ENCODE assay signal across 33 mouse cellular contexts in genomic region chr11:68704258-68704657, GRCm38 (mm10).
"Had no signal": no experiment of that assay in that cellular context is flagged by ENCODE, and none has a peak within 500 bp of the region (broad histone marks: within the 10 kb centered on the region; RNA-seq: fewer than 3 reads in every experiment).

No protein-coding gene starts in this region.

- H3K4me2 ChIP-seq: heart, embryonic 12.5 days; heart, embryonic 13.5 days; hindbrain, embryonic 12.5 days; hindbrain, embryonic 13.5 days; hindbrain, embryonic 14.5 days; hindbrain, embryonic 15.5 days; intestine, embryonic 15.5 days; kidney, embryonic 15.5 days had no signal

- ATAC-seq: hindbrain, embryonic 16.5 days; hindbrain, postnatal 0 days; inflammation-experienced regulatory T-cells, adult 6 months; intestine, embryonic 15.5 days; intestine, embryonic 16.5 days; intestine, postnatal 0 days had no signal

- H3K27ac ChIP-seq: hindbrain, embryonic 10.5 days; hindbrain, embryonic 12.5 days; hindbrain, embryonic 13.5 days; hindbrain, embryonic 14.5 days; hindbrain, embryonic 15.5 days; hindbrain, postnatal 0 days; intestine, embryonic 15.5 days; kidney, embryonic 15.5 days; kidney, postnatal 0 days; layer of hippocampus, adult 2 months; left cerebral cortex, adult 2 months had no signal

- H3K4me1 ChIP-seq: hindbrain, embryonic 10.5 days had no signal

- H3K9ac ChIP-seq: heart, embryonic 12.5 days; heart, embryonic 13.5 days; hindbrain, embryonic 12.5 days; hindbrain, embryonic 13.5 days; hindbrain, embryonic 14.5 days; hindbrain, embryonic 15.5 days; intestine, embryonic 15.5 days; kidney, embryonic 15.5 days had no signal

- DNase-seq: heart, postnatal 10 days; heart, postnatal 14 days; heart, postnatal 36 days; heart, postnatal 4 days; kidney, adult 11 months; kidney, adult 18-20 months; kidney, adult 2 months; kidney, adult 8-10 months; kidney, adult 9 months; kidney, postnatal 10 days; kidney, postnatal 14 days; kidney, postnatal 25 days; kidney, postnatal 36 days; kidney, postnatal 4 days; layer of hippocampus, adult 9-11 months; layer of hippocampus, postnatal 36 days had no signal

- H3K9me3 ChIP-seq: hindbrain, embryonic 13.5 days; hindbrain, embryonic 15.5 days; intestine, embryonic 15.5 days had no signal

- H3K27me3 ChIP-seq: heart, embryonic 12.5 days; heart, embryonic 13.5 days; hindbrain, embryonic 12.5 days; hindbrain, embryonic 13.5 days; hindbrain, embryonic 15.5 days; intestine, embryonic 15.5 days; kidney, embryonic 15.5 days had no signal

- H3K4me3 ChIP-seq: heart, embryonic 12.5 days; heart, embryonic 13.5 days; hindbrain, embryonic 10.5 days; hindbrain, embryonic 12.5 days; hindbrain, embryonic 13.5 days; hindbrain, embryonic 15.5 days; intestine, embryonic 15.5 days; kidney, embryonic 15.5 days; layer of hippocampus, adult 2 months; left cerebral cortex, adult 2 months had no signal
